Mouse (Mus musculus): ENCODE measurements around the gene Esrrb. TPM values are rescaled to one million over a fixed set of nuclear protein-coding genes. Genes with fewer than 3 reads are reported as not detected.

The Esrrb gene
- 2.7 and 4.2 TPM in 2 replicates for polyA plus RNA-seq (2014; fragmentation: Nextera tagmentation; extraction: Ambion mirVana)

DNA sequence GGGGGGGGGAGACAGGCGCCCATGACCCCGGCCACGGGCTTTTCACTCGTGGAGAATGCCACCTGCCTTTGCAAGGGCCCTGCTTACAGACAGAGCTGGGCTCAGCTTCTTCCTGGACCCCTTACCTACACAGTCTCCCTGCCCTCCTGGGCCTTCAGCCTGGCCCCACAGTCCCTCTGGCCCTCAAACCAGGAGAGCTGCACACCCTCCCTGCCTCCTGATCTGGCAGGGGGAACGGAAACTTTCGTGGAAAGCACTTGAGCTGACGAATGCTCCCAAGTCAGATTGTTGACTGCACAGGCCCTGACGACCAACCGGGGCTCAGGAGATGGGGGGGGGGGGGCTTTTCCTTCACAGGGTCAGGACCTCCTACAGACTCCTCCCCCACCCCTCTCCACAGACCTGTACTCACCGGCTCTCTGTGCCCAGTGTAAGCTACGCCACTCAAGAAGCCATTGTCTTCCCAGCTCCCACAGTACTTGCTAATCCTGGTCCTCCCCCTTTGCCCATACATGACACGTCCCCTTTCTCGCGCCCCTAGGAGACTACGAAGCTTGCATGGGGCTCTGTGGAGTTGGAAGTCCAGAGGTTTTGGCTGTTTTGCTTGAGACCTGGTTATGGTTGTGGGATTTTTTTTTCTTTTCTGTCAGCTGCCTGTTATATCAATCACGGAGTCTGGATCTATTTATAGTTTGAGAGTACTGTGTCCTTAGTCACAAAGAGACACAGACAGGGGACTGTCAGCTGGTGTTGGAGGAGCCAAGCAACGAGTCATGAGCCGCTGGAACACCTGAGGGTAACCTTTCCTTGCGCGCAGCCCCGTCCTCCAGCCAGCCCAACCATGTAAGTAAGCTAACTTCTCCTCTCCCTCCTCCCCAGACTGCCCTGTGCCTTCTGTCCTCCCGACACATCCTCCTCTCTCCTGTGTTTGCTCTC lies at the start of gene Esrrb:
Esrrb (plus strand) TSS at position 422 of the 936 bp plus-strand sequence.
- ATAC-seq (ENCODE audit: low FRiP score) (0 out of 2 replicates have a peak, but pooled peaks have one; percentile 21), DNase-seq (ENCODE audit: low spot score) (no peak)
- Histone ChIP-seq H3K4me3 (replicated peaks; ENCODE audit: low read length) (no peak within 1 kb of the TSS), H3K9ac (no peak within 1 kb of the TSS), H3K9me3 (ENCODE audit: control insufficient read depth, low read length) (no peaks in the 10 kb centered on the region), H3K4me2 (replicated peaks) (no peak within 1 kb of the TSS), H3K4me1 (replicated peaks; ENCODE audit: control insufficient read depth, insufficient read depth, low read length) (peaks cover 34% of the 10 kb centered on the region), H3K36me3 (replicated peaks; ENCODE audit: control insufficient read depth, insufficient read depth) (no peaks in the 10 kb centered on the region), H3K27me3 (ENCODE audit: control insufficient read depth, insufficient read depth, low read length) (peaks cover 2% of the 10 kb centered on the region; the same call in 1 of the 2 replicates), H3K27ac (no peak within 1 kb of the TSS)
- 32% methylated on average over 22 of the region's 22 CpGs for WGBS

DNA sequence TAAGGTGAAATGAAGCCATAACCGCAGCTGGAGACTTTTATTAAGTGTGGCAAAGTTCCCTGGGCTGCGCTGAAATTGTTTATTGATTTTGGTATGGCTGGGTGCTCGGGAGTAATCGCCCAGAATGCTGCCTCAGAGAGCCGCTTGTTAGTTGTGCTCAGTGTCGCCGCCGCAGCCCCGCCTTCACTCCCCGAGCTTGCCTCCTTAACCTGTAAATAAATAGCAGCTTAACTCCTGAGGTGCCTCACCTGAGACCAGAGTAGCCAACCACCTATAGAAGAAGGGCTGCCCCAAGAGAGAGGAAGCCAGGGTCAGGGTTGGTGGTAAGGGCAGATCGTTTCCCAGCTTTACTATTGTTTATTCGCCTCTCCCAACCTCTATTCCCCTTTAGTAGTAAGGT lies 40.3 kb upstream of the Esrrb start:
- no peak overlapping the region for H3K27ac ChIP-seq
- no peaks in the 10 kb centered on the region for H3K9me3 ChIP-seq (ENCODE audit: control insufficient read depth, low read length)
- no peak overlapping the region for H3K9ac ChIP-seq
- peaks cover 7% of the 10 kb centered on the region for H3K4me1 ChIP-seq (replicated peaks; ENCODE audit: control insufficient read depth, insufficient read depth, low read length)
- whole genome bisulfite sequencing = 14% methylated on average over 12 of the region's 12 CpGs
- H3K4me2 ChIP-seq (replicated peaks) = no peak overlapping the region; the same call in 1 of the 2 replicates
- H3K27me3 ChIP-seq (ENCODE audit: control insufficient read depth, insufficient read depth, low read length) = no peaks in the 10 kb centered on the region
- H3K36me3 ChIP-seq (replicated peaks; ENCODE audit: control insufficient read depth, insufficient read depth) = no peaks in the 10 kb centered on the region
- no peak for ATAC-seq (ENCODE audit: low FRiP score)
- no peak for DNase-seq (ENCODE audit: low spot score)
- no peak overlapping the region for H3K4me3 ChIP-seq (replicated peaks; ENCODE audit: low read length)

DNA sequence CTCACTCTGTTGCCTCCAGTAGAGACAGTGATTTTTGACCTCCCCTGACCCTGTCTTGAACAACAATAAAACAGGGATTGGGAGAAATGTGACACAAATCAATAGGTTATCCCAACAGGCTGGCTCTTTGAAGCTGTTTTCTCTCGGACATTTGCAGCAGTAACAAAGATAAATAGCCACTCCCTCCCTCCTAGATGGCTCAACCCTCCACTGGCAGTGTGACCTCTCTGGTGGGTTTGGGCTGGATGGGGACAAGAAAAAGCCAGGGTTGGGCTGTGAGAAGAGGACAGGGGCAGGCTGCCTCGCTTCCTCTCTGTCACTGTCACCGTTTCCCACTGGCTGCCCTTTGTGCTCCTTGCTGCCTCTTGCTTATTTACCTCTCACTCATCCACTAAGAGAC lies 36.6 kb upstream of the Esrrb start:
- Histone ChIP-seq H3K4me1 (replicated peaks; ENCODE audit: control insufficient read depth, insufficient read depth, low read length) (peaks cover 7% of the 10 kb centered on the region), H3K4me3 (replicated peaks; ENCODE audit: low read length) (no peak overlapping the region), H3K9me3 (ENCODE audit: control insufficient read depth, low read length) (no peaks in the 10 kb centered on the region), H3K27ac (no peak overlapping the region), H3K36me3 (replicated peaks; ENCODE audit: control insufficient read depth, insufficient read depth) (no peaks in the 10 kb centered on the region), H3K27me3 (ENCODE audit: control insufficient read depth, insufficient read depth, low read length) (no peaks in the 10 kb centered on the region), H3K4me2 (replicated peaks) (no peak overlapping the region), H3K9ac (no peak overlapping the region)
- WGBS = 17% methylated on average over 3 of the region's 3 CpGs
- no peak for ATAC-seq (ENCODE audit: low FRiP score)
- no peak for DNase-seq (ENCODE audit: low spot score)

DNA sequence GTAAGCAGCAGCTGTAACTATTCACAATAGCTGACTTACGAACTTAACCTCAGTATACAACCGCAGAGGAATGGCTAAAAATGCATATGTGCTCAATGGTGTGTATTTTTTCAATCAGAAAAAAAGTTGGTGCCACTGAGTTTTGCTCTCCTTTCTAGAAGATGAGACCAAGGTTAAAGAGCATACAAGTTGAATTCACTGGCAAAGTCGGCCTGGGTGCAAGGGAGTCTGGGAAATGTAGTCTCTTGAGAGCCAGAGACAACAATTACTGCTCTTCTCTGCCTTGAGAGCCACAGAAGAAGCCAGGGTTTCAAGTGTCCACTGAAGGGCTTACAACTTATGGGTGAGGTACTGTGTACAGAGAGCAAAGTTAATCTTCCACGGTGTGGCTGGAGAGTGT lies 31.1 kb upstream of the Esrrb start:
- WGBS = 59% methylated on average over 4 of the region's 4 CpGs
- Histone ChIP-seq H3K27me3 (ENCODE audit: control insufficient read depth, insufficient read depth, low read length) (no peaks in the 10 kb centered on the region), H3K27ac (no peak overlapping the region)

DNA sequence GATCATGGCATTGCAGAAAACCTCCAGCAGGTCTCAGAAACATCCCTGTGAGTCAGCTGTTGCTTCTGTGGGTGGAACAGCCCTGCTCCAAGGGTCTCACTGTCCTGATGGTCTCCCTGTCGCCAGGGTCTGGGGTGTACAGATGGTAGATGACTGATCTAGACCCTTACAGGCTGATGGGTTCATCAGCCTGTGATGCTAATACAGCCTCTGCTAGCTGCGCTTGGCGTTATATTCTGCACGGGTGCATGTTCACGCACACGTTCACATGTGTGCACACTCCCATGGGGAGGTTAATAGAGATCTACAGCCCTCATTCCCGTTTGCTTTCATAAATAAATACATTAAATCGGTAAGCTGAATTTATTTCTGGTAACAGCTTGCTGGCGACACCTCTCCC lies 30.2 kb upstream of the Esrrb start:
- Histone ChIP-seq H3K4me2 (replicated peaks) (no peak overlapping the region), H3K4me3 (replicated peaks; ENCODE audit: low read length) (no peak overlapping the region), H3K27ac (no peak overlapping the region), H3K9me3 (ENCODE audit: control insufficient read depth, low read length) (no peaks in the 10 kb centered on the region), H3K36me3 (replicated peaks; ENCODE audit: control insufficient read depth, insufficient read depth) (no peaks in the 10 kb centered on the region), H3K4me1 (replicated peaks; ENCODE audit: control insufficient read depth, insufficient read depth, low read length) (no peaks in the 10 kb centered on the region), H3K9ac (no peak overlapping the region), H3K27me3 (ENCODE audit: control insufficient read depth, insufficient read depth, low read length) (no peaks in the 10 kb centered on the region)
- WGBS = 48% methylated on average over 9 of the region's 9 CpGs
- ATAC-seq (ENCODE audit: low FRiP score) = no peak
- no peak for DNase-seq (ENCODE audit: low spot score)

More for the DNA sequence above, 31.1 kb upstream of the Esrrb start:
- H3K9me3 ChIP-seq (ENCODE audit: control insufficient read depth, low read length) = no peaks in the 10 kb centered on the region
- no peaks in the 10 kb centered on the region for H3K36me3 ChIP-seq (replicated peaks; ENCODE audit: control insufficient read depth, insufficient read depth)
- no peak overlapping the region for H3K9ac ChIP-seq
- ATAC-seq (ENCODE audit: low FRiP score) (no peak), DNase-seq (ENCODE audit: low spot score) (no peak)
- H3K4me1 ChIP-seq (replicated peaks; ENCODE audit: control insufficient read depth, insufficient read depth, low read length) = no peaks in the 10 kb centered on the region
- H3K4me2 ChIP-seq (replicated peaks) = no peak overlapping the region
- no peak overlapping the region for H3K4me3 ChIP-seq (replicated peaks; ENCODE audit: low read length)

DNA sequence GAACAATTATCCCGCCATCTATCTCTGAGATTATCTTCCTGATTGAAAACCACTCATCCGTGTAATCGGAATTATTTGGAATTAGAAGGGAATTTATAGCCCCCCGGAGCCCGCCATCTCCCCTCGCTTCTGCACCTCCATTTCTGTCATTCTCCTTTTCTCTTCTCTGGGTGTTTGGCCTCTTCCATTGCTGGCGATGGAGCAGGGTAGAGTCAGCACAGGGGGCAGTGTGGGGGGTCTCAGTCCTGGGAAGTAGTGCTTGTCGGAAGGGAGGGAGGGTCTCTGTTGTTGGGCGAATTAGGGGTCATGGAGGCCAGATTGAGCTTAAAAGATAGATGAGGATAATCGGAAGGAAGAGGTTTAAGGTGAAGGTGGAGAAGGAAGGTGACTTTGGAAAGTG lies 29.7 kb upstream of the Esrrb start:
- Histone ChIP-seq H3K36me3 (replicated peaks; ENCODE audit: control insufficient read depth, insufficient read depth) (no peaks in the 10 kb centered on the region), H3K9ac (no peak overlapping the region), H3K4me3 (replicated peaks; ENCODE audit: low read length) (no peak overlapping the region), H3K27ac (no peak overlapping the region), H3K4me2 (replicated peaks) (no peak overlapping the region), H3K4me1 (replicated peaks; ENCODE audit: control insufficient read depth, insufficient read depth, low read length) (no peaks in the 10 kb centered on the region), H3K9me3 (ENCODE audit: control insufficient read depth, low read length) (no peaks in the 10 kb centered on the region), H3K27me3 (ENCODE audit: control insufficient read depth, insufficient read depth, low read length) (no peaks in the 10 kb centered on the region)
- 45% methylated on average over 10 of the region's 10 CpGs for WGBS
- no peak for ATAC-seq (ENCODE audit: low FRiP score)
- no peak for DNase-seq (ENCODE audit: low spot score)

DNA sequence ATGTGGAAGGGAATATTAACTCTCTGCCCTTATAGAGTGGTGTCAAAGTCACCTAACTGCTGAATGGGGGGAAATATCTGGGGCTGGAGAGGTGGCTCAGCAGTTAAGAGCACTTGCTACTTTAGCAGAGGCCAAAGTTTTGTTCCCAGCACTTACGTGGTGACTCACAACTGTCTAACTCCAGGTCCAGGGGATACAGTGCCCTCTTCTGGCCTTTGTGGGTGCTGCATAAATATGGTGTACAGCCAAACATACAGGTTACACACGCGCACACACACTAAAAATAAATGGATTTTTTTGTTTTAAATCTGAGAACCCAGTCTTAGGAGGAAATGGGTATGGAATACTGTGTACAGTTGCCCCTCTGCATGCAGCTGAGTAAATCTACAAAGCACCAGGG lies 24.7 kb upstream of the Esrrb start:
- ATAC-seq (ENCODE audit: low FRiP score) (no peak), DNase-seq (ENCODE audit: low spot score) (no peak)
- H3K4me1 ChIP-seq (replicated peaks; ENCODE audit: control insufficient read depth, insufficient read depth, low read length) = 0 out of 2 replicates have a peak, but pooled peaks cover 6% of the 10 kb centered on the region
- H3K27me3 ChIP-seq (ENCODE audit: control insufficient read depth, insufficient read depth, low read length) = no peaks in the 10 kb centered on the region
- H3K9ac ChIP-seq = no peak overlapping the region
- no peak overlapping the region; the same call in 1 of the 2 replicates for H3K27ac ChIP-seq
- no peak overlapping the region for H3K4me2 ChIP-seq (replicated peaks)
- no peak overlapping the region for H3K4me3 ChIP-seq (replicated peaks; ENCODE audit: low read length)
- no peaks in the 10 kb centered on the region for H3K36me3 ChIP-seq (replicated peaks; ENCODE audit: control insufficient read depth, insufficient read depth)
- WGBS = 94% methylated on average over 3 of the region's 3 CpGs
- H3K9me3 ChIP-seq (ENCODE audit: control insufficient read depth, low read length) = no peaks in the 10 kb centered on the region

DNA sequence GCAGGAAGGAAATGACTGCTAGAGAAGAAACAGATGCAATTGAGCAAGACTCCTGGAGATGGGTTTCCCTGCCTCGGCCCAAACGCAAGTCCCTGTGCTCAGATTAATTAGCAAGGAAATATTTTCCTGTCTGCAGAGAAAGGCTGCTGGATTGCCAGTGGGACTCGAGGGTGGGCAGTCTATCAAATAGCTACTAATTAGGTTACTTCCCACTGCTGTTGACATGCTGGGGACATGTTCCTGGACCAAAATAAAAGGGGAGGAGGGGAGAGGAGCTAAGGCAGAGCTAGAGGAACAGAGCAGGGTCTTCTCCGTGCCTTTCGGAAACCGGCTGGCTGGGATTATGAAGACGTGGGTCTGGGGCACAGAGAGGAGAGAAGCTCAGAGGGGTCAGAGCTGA lies 24.0 kb upstream of the Esrrb start:
- H3K36me3 ChIP-seq (replicated peaks; ENCODE audit: control insufficient read depth, insufficient read depth) = no peaks in the 10 kb centered on the region
- DNase-seq (ENCODE audit: low spot score) (no peak), ATAC-seq (ENCODE audit: low FRiP score) (no peak)
- 42% methylated on average over 7 of the region's 7 CpGs for WGBS
- no peaks in the 10 kb centered on the region for H3K9me3 ChIP-seq (ENCODE audit: control insufficient read depth, low read length)
- no peak overlapping the region for H3K9ac ChIP-seq
- no peaks in the 10 kb centered on the region for H3K27me3 ChIP-seq (ENCODE audit: control insufficient read depth, insufficient read depth, low read length)
- no peak overlapping the region for H3K4me2 ChIP-seq (replicated peaks)
- no peak overlapping the region for H3K4me3 ChIP-seq (replicated peaks; ENCODE audit: low read length)
- H3K27ac ChIP-seq = no peak overlapping the region; the same call in 1 of the 2 replicates
- H3K4me1 ChIP-seq (replicated peaks; ENCODE audit: control insufficient read depth, insufficient read depth, low read length) = 0 out of 2 replicates have a peak, but pooled peaks cover 6% of the 10 kb centered on the region

DNA sequence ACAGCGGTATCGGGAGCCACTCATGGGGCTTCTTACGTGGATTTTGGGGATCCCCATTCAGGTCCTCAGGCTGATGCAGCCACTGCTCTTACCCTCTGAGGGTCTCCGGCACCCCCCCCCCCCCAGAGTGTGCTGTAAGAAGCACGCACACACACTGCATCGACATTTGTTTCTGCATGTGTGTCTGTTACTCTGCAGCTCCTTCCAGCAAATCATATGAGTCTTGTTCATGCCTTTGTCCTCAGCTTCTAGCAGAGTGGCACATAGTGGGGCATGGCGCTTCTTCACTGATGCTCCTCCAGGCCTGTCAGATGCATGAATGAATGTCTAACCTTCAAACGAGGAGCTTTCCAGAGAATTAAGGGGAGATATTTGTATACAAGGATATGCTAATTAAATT lies 11.4 kb upstream of the Esrrb start:
- 66% methylated on average over 8 of the region's 8 CpGs for WGBS
- Histone ChIP-seq H3K27me3 (ENCODE audit: control insufficient read depth, insufficient read depth, low read length) (no peaks in the 10 kb centered on the region), H3K4me1 (replicated peaks; ENCODE audit: control insufficient read depth, insufficient read depth, low read length) (peaks cover 5% of the 10 kb centered on the region), H3K9ac (no peak overlapping the region), H3K4me2 (replicated peaks) (no peak overlapping the region), H3K4me3 (replicated peaks; ENCODE audit: low read length) (no peak overlapping the region), H3K27ac (peak overlapping the region; percentile 29), H3K9me3 (ENCODE audit: control insufficient read depth, low read length) (no peaks in the 10 kb centered on the region), H3K36me3 (replicated peaks; ENCODE audit: control insufficient read depth, insufficient read depth) (no peaks in the 10 kb centered on the region)
- DNase-seq (ENCODE audit: low spot score) (no peak), ATAC-seq (ENCODE audit: low FRiP score) (no peak)
